Mouse (Mus musculus): ENCODE measurements around the gene Klb. TPM values are rescaled to one million over a fixed set of nuclear protein-coding genes. Genes with fewer than 3 reads are reported as not detected.

Gene Klb
- polyA plus RNA-seq (2014; fragmentation: Illumina TruSeq; extraction: RNeasy Lipid Tissue Mini Kit (QIAGEN cat#74804); ENCODE audit: low read depth, low replicate concordance), result 0.42 TPM

GRCm38 (mm10) chr5:65348168-65348567, at the start of gene Klb:
TSS of gene Klb (plus strand) at chr5:65348314.

GRCm38 (mm10) chr5:65335298-65336074, 12.6 kb upstream of the Klb start, which contains the start of gene Rfc1:
TSS of gene Rfc1 (minus strand) at chr5:65335670.

GRCm38 (mm10) chr5:65390648-65391644, 42.8 kb downstream of the Klb start, which contains the start of the genes Rpl9 and Lias:
TSS of gene Rpl9 (minus strand) at chr5:65391444.
TSS of gene Lias (plus strand) at chr5:65391497.

Other genes starting within 250 kb of the Klb start
- gene Klhl5, start 240.8 kb upstream of the Klb start, polyA plus RNA-seq (2014; fragmentation: Illumina TruSeq; extraction: RNeasy Lipid Tissue Mini Kit (QIAGEN cat#74804); ENCODE audit: low read depth, low replicate concordance), result 12.7 TPM
- 0.94 TPM for gene Wdr19, start 148.6 kb upstream of the Klb start, polyA plus RNA-seq (2014; fragmentation: Illumina TruSeq; extraction: RNeasy Lipid Tissue Mini Kit (QIAGEN cat#74804); ENCODE audit: low read depth, low replicate concordance)
- 23.0 TPM for gene Rfc1, start 12.6 kb upstream of the Klb start, polyA plus RNA-seq (2014; fragmentation: Illumina TruSeq; extraction: RNeasy Lipid Tissue Mini Kit (QIAGEN cat#74804); ENCODE audit: low read depth, low replicate concordance)
- gene Rpl9, start 43.1 kb downstream of the Klb start, polyA plus RNA-seq (2014; fragmentation: Illumina TruSeq; extraction: RNeasy Lipid Tissue Mini Kit (QIAGEN cat#74804); ENCODE audit: low read depth, low replicate concordance), result 712 TPM
- gene Lias, start 43.2 kb downstream of the Klb start, polyA plus RNA-seq (2014; fragmentation: Illumina TruSeq; extraction: RNeasy Lipid Tissue Mini Kit (QIAGEN cat#74804); ENCODE audit: low read depth, low replicate concordance), result 58.5 TPM
- 15.8 TPM for gene Ugdh, start 87.6 kb downstream of the Klb start, polyA plus RNA-seq (2014; fragmentation: Illumina TruSeq; extraction: RNeasy Lipid Tissue Mini Kit (QIAGEN cat#74804); ENCODE audit: low read depth, low replicate concordance)
- gene Gm43552, start 144.5 kb downstream of the Klb start, polyA plus RNA-seq (2014; fragmentation: Illumina TruSeq; extraction: RNeasy Lipid Tissue Mini Kit (QIAGEN cat#74804); ENCODE audit: low read depth, low replicate concordance), result not detected
- 81.5 TPM for gene Smim14, start 188.9 kb downstream of the Klb start, polyA plus RNA-seq (2014; fragmentation: Illumina TruSeq; extraction: RNeasy Lipid Tissue Mini Kit (QIAGEN cat#74804); ENCODE audit: low read depth, low replicate concordance)
- gene Ube2k, start 188.9 kb downstream of the Klb start, polyA plus RNA-seq (2014; fragmentation: Illumina TruSeq; extraction: RNeasy Lipid Tissue Mini Kit (QIAGEN cat#74804); ENCODE audit: low read depth, low replicate concordance), result 69.2 TPM

Data from heart, adult 10 weeks (tissue).